Mouse (Mus musculus): ENCODE measurements around the gene 2810021J22Rik. TPM values are rescaled to one million over a fixed set of nuclear protein-coding genes. Genes with fewer than 3 reads are reported as not detected.

Gene 2810021J22Rik
- polyA plus RNA-seq, 1 experiment: 6.7 TPM

DNA sequence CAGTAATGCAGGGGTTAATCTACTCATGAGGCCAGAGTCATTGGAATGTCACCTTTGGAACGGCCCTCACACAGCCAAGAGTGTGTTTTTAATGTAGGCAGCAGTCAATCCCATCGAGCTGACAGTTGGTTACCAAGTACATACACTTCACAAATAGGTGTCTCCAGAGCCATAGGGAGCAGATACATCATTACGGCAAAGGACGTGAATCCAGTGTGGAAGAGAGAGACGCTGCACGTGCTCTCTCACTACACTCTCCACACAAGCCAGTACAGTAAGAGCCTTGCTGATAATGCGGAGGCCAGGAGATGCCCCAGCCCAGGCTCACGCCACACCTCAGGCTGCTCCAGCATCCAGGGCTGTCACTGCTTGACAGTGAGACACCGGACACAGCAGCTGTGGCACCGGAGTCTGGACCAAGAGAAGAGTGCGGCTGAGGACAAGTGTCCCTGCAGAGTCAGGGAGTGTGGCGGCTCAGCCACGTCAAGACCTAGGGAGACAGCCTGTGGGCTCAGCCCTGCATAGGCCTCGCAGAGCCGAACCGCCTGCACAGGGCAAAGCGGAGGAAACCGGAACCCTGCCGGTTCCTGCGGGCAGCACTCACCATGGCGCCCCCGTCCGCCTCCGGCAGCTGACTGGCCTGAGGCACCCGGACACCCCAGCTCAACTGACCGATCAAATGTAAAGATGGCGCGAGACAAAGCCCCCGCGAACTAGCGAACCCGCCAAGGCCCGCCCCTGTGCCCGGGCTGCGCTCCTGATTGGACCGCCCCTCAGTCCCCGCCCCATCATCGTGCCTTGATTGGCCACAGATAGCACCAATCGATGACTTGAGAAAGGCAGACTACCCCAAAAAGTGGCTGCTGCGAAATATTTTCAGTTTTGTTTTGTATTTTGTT lies 36.7 kb downstream of the 2810021J22Rik start, which contains the start of gene Zfp39:
TSS of gene Zfp39 (minus strand) at position 715 of the 899 bp plus-strand sequence.
- Histone ChIP-seq H3K4me3 (replicated peaks; ENCODE audit: insufficient read depth, low read depth, low read length) (peak within 1 kb of the TSS; percentile 92), H3K27me3 (ENCODE audit: control insufficient read depth, insufficient read depth, low read length) (no peaks in the 10 kb centered on the region), H3K4me1 (ENCODE audit: control insufficient read depth, insufficient read depth, low read length) (peaks cover 5% of the 10 kb centered on the region; the same call in 1 of the 2 replicates), H3K27ac (ENCODE audit: insufficient read depth, low read length) (peak within 1 kb of the TSS; percentile 72)
- peak; percentile 95 to 98 for DNase-seq
- under 1% methylated on average over 40 of the region's 40 CpGs for WGBS
- TF ChIP-seq CTCF (IDR thresholded peaks at IDR 0.05; ENCODE audit: borderline replicate concordance, insufficient read depth, low read depth, low read length) (no peak), POLR2A (IDR thresholded peaks at IDR 0.05; ENCODE audit: borderline replicate concordance, insufficient read depth, low read length) (peak; percentile 75)

DNA sequence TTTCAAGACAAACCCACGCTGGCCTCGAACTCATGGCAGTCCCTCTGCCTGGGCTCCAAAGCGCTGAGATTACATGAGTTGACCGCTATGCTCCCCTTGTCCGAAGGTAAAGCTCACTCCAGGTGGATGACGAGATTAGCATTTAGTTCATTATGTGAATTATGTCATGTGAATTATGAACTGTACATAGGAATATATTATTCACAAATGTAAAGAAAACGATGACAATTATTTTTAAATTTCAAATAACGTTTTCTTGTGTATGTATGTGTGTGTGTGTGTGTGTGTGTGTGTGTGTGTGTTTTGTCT lies 37.3 kb downstream of the 2810021J22Rik start:
- WGBS: 1% methylated on average over 8 of the region's 8 CpGs
- H3K4me3 ChIP-seq (replicated peaks; ENCODE audit: insufficient read depth, low read depth, low read length): peak overlapping the region; percentile 92
- no peak overlapping the region for H3K27ac ChIP-seq (ENCODE audit: insufficient read depth, low read length)
- no peaks in the 10 kb centered on the region for H3K27me3 ChIP-seq (ENCODE audit: control insufficient read depth, insufficient read depth, low read length)
- no peak for DNase-seq
- peaks cover 5% of the 10 kb centered on the region; the same call in 1 of the 2 replicates for H3K4me1 ChIP-seq (ENCODE audit: control insufficient read depth, insufficient read depth, low read length)
- no peak for TF ChIP-seq POLR2A (IDR thresholded peaks at IDR 0.05; ENCODE audit: borderline replicate concordance, insufficient read depth, low read length)
- no peak for TF ChIP-seq CTCF (IDR thresholded peaks at IDR 0.05; ENCODE audit: borderline replicate concordance, insufficient read depth, low read depth, low read length)

DNA sequence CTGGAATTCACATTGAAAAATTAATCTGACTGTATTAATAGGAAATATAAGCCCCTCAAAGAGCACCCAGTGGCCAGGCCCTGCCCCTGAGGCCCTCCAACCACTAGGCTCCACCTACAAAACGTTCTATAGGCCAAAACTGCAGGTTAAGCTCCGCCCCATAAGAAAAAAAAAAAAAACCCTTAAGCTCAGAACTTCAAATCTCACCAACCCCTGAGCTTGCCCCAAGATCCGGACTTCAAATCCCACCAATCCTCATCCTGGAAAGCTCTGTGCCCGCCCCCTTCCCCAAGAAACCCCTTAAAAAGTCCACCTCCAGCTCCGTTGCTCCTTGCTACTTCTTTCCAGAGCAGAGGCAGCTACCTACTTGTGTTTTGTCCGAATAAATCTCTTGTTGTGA lies 37.8 kb downstream of the 2810021J22Rik start:
- no peak for TF ChIP-seq CTCF (IDR thresholded peaks at IDR 0.05; ENCODE audit: borderline replicate concordance, insufficient read depth, low read depth, low read length)
- TF ChIP-seq POLR2A (IDR thresholded peaks at IDR 0.05; ENCODE audit: borderline replicate concordance, insufficient read depth, low read length): no peak
- H3K27ac ChIP-seq (ENCODE audit: insufficient read depth, low read length): no peak overlapping the region
- 52% methylated on average over 6 of the region's 6 CpGs for WGBS
- peaks cover 5% of the 10 kb centered on the region; the same call in 1 of the 2 replicates for H3K4me1 ChIP-seq (ENCODE audit: control insufficient read depth, insufficient read depth, low read length)
- DNase-seq: peak in 1 of 2 experiments; percentile 26
- no peaks in the 10 kb centered on the region for H3K27me3 ChIP-seq (ENCODE audit: control insufficient read depth, insufficient read depth, low read length)
- H3K4me3 ChIP-seq (replicated peaks; ENCODE audit: insufficient read depth, low read depth, low read length): no peak overlapping the region

DNA sequence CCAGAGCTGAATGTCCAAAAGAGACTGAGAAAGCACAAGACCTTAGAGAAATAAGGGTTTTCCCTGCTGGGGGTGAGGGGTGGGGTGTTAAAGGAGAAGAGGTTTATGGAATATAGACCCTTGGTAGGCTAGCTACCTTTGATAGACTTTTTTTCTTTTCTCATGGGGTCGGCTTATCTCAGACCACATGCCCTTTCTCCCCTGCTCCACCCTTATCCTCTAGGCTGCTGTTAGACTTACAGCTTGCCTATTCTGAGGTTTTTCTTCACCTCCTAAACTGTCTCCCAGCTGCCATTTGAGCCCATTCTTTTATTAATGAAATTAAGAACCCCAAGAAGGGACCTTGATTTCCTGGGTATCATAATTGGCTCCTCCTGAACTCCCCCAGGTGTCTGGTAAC lies 46.8 kb downstream of the 2810021J22Rik start:
- no peak for DNase-seq
- WGBS: 100% methylated on average over 1 of the region's 1 CpGs

DNA sequence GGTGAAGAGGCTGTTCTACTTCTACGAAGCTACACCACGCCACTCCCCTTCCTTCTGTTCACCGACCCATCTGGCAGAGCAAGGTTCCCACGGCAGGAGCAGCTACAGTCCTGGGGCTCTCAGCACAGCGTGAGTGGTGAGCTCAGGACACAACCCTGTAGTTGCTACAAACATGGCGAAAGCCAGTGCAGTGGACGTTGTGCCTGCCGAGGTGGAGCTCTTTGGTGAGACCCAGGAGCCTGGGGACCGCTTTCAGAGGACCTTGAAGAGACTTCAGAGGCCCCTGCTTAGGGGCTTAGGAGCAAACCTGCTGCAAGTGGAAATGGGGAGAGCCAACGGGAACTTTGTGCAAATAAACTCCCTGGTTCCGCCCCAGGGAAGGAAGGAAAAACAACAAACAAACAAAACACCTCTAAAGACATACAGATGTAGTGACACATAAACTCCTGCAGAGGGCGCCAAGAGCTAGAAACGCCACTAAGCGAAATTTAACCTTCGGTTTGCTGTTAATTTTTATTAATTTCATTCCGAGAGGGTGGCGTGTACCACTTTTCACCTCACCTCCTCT lies 47.5 kb downstream of the 2810021J22Rik start:
- WGBS: 1% methylated on average over 17 of the region's 17 CpGs
- H3K27ac ChIP-seq (ENCODE audit: insufficient read depth, low read length): no peak overlapping the region
- H3K27me3 ChIP-seq (ENCODE audit: control insufficient read depth, insufficient read depth, low read length): no peaks in the 10 kb centered on the region
- H3K4me3 ChIP-seq (replicated peaks; ENCODE audit: insufficient read depth, low read depth, low read length): peak overlapping the region; percentile 42
- DNase-seq: peak; percentile 43 to 56
- no peak for TF ChIP-seq POLR2A (IDR thresholded peaks at IDR 0.05; ENCODE audit: borderline replicate concordance, insufficient read depth, low read length)
- TF ChIP-seq CTCF (IDR thresholded peaks at IDR 0.05; ENCODE audit: borderline replicate concordance, insufficient read depth, low read depth, low read length): peak; percentile 13; the same call in 1 of the 2 replicates
- peaks cover 4% of the 10 kb centered on the region; the same call in 1 of the 2 replicates for H3K4me1 ChIP-seq (ENCODE audit: control insufficient read depth, insufficient read depth, low read length)

More for the DNA sequence above, 46.8 kb downstream of the 2810021J22Rik start:
- no peaks in the 10 kb centered on the region for H3K27me3 ChIP-seq (ENCODE audit: control insufficient read depth, insufficient read depth, low read length)
- no peak overlapping the region for H3K27ac ChIP-seq (ENCODE audit: insufficient read depth, low read length)
- no peak overlapping the region for H3K4me3 ChIP-seq (replicated peaks; ENCODE audit: insufficient read depth, low read depth, low read length)
- H3K4me1 ChIP-seq (ENCODE audit: control insufficient read depth, insufficient read depth, low read length): peaks cover 4% of the 10 kb centered on the region; the same call in 1 of the 2 replicates
- TF ChIP-seq POLR2A (IDR thresholded peaks at IDR 0.05; ENCODE audit: borderline replicate concordance, insufficient read depth, low read length): no peak
- TF ChIP-seq CTCF (IDR thresholded peaks at IDR 0.05; ENCODE audit: borderline replicate concordance, insufficient read depth, low read depth, low read length): no peak

DNA sequence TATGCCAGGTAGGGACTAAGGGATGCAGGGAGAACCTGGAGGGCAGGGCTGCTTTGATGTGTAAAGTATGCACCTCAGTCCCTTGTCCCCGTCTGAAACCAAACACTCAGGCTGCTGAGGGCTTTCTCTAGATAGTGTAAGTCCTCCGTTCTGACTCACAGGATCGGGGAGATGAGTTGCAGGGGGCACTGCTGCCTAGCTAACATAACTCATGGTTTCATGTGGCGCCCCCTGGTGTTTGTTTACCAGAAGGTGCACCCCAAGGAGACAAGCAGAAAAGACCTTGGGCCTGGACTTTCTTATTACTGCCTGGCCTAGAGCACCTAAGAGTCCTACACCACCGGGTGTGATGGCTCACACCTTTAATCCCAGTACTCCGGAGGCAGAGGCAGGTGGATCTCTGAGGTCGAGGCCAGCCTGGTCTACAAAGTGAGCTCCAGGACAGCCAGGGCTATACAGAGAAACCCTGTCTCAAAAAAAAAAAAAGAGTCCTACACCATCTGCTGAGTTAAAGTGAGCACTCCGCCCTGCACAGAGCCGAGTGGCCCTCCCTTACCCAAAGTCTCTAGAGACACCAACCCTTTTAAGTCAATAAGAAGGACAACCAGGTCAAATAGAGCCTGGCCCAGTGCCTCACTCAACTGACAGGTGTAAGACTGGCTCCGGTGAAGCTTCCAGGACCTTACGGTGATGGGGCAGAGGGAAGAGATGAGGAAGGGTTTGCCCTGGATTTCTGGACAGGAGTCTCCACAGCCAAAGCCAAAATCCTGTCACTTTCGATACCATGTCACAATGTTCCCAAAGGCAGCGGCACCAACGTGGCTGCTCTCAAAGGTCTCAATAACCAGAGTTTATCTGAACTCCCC lies 50.1 kb downstream of the 2810021J22Rik start:
- Histone ChIP-seq H3K27ac (ENCODE audit: insufficient read depth, low read length) (no peak overlapping the region), H3K27me3 (ENCODE audit: control insufficient read depth, insufficient read depth, low read length) (no peaks in the 10 kb centered on the region), H3K4me3 (replicated peaks; ENCODE audit: insufficient read depth, low read depth, low read length) (no peak overlapping the region), H3K4me1 (ENCODE audit: control insufficient read depth, insufficient read depth, low read length) (peaks cover 4% of the 10 kb centered on the region; the same call in 1 of the 2 replicates)
- no peak for DNase-seq
- TF ChIP-seq POLR2A (IDR thresholded peaks at IDR 0.05; ENCODE audit: borderline replicate concordance, insufficient read depth, low read length) (no peak), CTCF (IDR thresholded peaks at IDR 0.05; ENCODE audit: borderline replicate concordance, insufficient read depth, low read depth, low read length) (peak; percentile 42; the same call in 1 of the 2 replicates)
- WGBS: 29% methylated on average over 14 of the region's 14 CpGs

DNA sequence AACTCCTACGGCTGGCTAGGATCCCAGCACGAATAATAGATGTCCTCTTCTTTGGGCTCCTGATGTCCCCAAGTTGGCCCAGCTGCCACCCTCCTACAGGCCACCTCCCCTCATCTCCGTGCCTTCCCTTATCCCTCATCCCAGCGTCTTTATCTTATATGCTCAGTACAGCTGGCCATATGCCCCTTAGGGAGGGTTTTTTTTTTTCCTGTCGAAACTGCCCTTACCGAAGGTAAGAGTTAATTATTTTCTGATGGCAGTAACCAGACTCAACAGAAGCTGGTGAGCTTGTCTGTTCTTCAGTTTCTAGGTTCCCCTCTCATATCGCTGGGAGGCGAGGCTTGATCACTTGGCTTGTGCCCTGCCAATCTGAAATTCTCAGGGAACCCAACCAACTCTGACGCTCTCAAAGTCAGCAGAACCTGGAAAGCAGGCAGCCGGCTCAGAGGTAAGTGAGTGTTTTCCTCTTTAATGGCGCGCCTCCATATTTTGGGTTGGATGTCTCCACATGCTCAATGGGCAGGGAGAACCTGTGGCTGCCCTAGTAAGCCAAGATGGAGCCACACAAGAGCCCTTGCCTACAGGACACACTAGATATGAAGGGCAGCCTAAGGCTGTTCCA lies 50.8 kb downstream of the 2810021J22Rik start, which contains the start of gene Btnl10:
TSS of gene Btnl10 (plus strand) at position 164 of the 622 bp plus-strand sequence.
- no peak within 1 kb of the TSS for H3K4me3 ChIP-seq (replicated peaks; ENCODE audit: insufficient read depth, low read depth, low read length)
- TF ChIP-seq CTCF (IDR thresholded peaks at IDR 0.05; ENCODE audit: borderline replicate concordance, insufficient read depth, low read depth, low read length): no peak
- TF ChIP-seq POLR2A (IDR thresholded peaks at IDR 0.05; ENCODE audit: borderline replicate concordance, insufficient read depth, low read length): no peak
- 50% methylated on average over 12 of the region's 12 CpGs for WGBS
- H3K4me1 ChIP-seq (ENCODE audit: control insufficient read depth, insufficient read depth, low read length): peaks cover 4% of the 10 kb centered on the region; the same call in 1 of the 2 replicates
- H3K27ac ChIP-seq (ENCODE audit: insufficient read depth, low read length): no peak within 1 kb of the TSS
- DNase-seq: no peak
- H3K27me3 ChIP-seq (ENCODE audit: control insufficient read depth, insufficient read depth, low read length): no peaks in the 10 kb centered on the region
